Mouse (Mus musculus) midbrain, embryonic 11.5 days (tissue): ENCODE data around the gene Ttc7b. TPM values are rescaled to one million over a fixed set of nuclear protein-coding genes. Genes with fewer than 3 reads are reported as not detected.

Experiments
- ATAC-seq: fragments of 200-750 bp; cut with Nextera tagmentation; 2 replicates; pipeline ENCODE4 v1.8.0; 2017; ENCODE audit warnings: moderate TSS enrichment, moderate library complexity; ENCODE audit not compliant: low FRiP score
- DNase-seq: peaks from one replicate; pipeline ENCODE4 v3.0.0; 2015; ENCODE audit warnings: low spot score; ENCODE audit errors: missing footprints
- H3K27ac ChIP-seq: fragments of 300-500 bp; sonication (generic); 2 replicates; pipeline ENCODE4 v1.5.1; 2014; ENCODE audit warnings: low read depth, low read length
- H3K27me3 ChIP-seq: fragments of 300-500 bp; sonication (generic); 2 replicates; pipeline ENCODE4 v1.6.1; 2014; ENCODE audit warnings: mild to moderate bottlenecking, low read length, moderate library complexity, mixed read lengths; ENCODE audit not compliant: control insufficient read depth, insufficient read depth
- H3K36me3 ChIP-seq: fragments of 300-500 bp; sonication (generic); 2 replicates; pipeline ENCODE4 v1.6.1; 2014; ENCODE audit warnings: mild to moderate bottlenecking, low read length, moderate library complexity, mixed read lengths; ENCODE audit not compliant: control insufficient read depth, insufficient read depth
- H3K4me1 ChIP-seq: fragments of 300-500 bp; sonication (generic); 2 replicates; pipeline ENCODE4 v1.6.1; 2014; ENCODE audit warnings: low read length; ENCODE audit not compliant: control insufficient read depth, insufficient read depth
- H3K4me2 ChIP-seq: fragments of 300-500 bp; sonication (generic); 2 replicates; pipeline ENCODE4 v1.6.1; 2014; ENCODE audit warnings: mild to moderate bottlenecking, moderate library complexity
- H3K4me3 ChIP-seq: fragments of 300-500 bp; sonication (generic); 2 replicates; pipeline ENCODE4 v1.5.1; 2014; ENCODE audit warnings: low read depth, low read length
- H3K9ac ChIP-seq: fragments of 300-500 bp; sonication (generic); 2 replicates; pipeline ENCODE4 v1.6.1; 2014; ENCODE audit warnings: low read length
- H3K9me3 ChIP-seq: fragments of 300-500 bp; sonication (generic); 2 replicates; pipeline ENCODE4 v1.6.1; 2016; ENCODE audit warnings: low read length; ENCODE audit not compliant: control insufficient read depth
- WGBS: fragments of 180-500 bp; shearing (Covaris S2); extraction: QIAGEN DNeasy Blood & Tissue Kit; methylation state at CpG from one replicate; pipeline ENCODE4 v1.1.7; 2014; 5-methylcytosine and 5-hydroxymethylcytosine counted together
- polyA plus RNA-seq: library from polyadenylated mRNA; unstranded; fragments of >200 nt; fragmentation: Nextera tagmentation; extraction: Ambion mirVana; gene quantifications from 2 replicates; pipeline ENCODE4 v1.2.1, GENCODE M21; 2014

The Ttc7b gene
- polyA plus RNA-seq, 1 experiment from 2014 or later = 9.2 TPM

DNA sequence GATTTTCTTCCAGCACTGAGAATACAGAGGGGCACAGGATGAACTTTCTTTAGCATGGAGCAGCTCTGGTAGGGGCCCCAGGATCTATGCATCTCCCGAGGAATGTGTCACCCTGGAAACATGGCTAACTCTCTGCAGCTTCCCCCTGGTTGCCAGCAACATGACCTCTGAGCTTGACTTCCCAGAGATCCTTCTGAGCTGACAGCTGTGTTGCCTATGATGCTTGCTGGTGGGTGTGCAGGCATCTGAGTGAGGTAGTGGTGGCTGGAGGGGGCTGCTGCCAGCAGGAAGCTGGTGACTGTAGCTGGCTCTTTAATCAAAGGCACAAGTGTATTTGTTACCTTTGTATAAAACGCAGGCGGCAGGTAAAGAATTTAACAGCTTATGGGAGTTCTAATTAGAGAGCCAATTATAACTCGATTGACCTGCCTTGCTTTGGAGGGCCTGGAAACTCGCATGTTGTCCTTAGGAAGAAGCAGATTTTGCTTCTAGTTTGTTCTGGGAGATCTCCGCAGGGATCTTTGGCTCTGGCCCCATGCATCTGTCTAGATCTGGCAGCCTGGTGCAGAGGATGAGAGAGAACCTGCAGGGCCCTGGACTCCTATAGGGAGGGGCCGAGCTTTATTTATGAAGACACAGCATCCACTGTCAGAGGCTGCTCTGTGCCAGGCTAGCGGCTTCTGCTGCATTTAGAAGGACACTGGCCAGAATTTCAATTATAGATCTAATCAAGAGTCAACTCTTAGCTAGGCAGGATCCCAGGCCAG, 205.3 kb downstream of the Ttc7b start:
- Histone ChIP-seq H3K4me2 (no peak overlapping the region), H3K9ac (no peak overlapping the region), H3K9me3 (no peaks in the 10 kb centered on the region), H3K4me1 (peaks cover 18% of the 10 kb centered on the region), H3K27ac (no peak overlapping the region), H3K27me3 (no peaks in the 10 kb centered on the region), H3K36me3 (no peaks in the 10 kb centered on the region), H3K4me3 (no peak overlapping the region)
- ATAC-seq = no peak
- no peak for DNase-seq
- WGBS = 70% methylated on average over 8 of the region's 8 CpGs

GRCm38 (mm10) chr12:100313785-100314375, 206.7 kb downstream of the Ttc7b start:
- Histone ChIP-seq H3K4me2 (no peak overlapping the region), H3K4me1 (peaks cover 21% of the 10 kb centered on the region), H3K27me3 (no peaks in the 10 kb centered on the region), H3K4me3 (no peak overlapping the region), H3K9ac (peak overlapping the region; percentile 32; the same call in 1 of the 2 replicates), H3K9me3 (no peaks in the 10 kb centered on the region), H3K27ac (peak overlapping the region; percentile 26), H3K36me3 (no peaks in the 10 kb centered on the region)
- ATAC-seq (peak; percentile 63), DNase-seq (no peak)
- WGBS = 48% methylated on average over 12 of the region's 12 CpGs

GRCm38 (mm10) chr12:100313209-100313608, 207.4 kb downstream of the Ttc7b start:
- H3K27me3 ChIP-seq = no peaks in the 10 kb centered on the region
- H3K27ac ChIP-seq = no peak overlapping the region; the same call in 1 of the 2 replicates
- H3K4me3 ChIP-seq = no peak overlapping the region
- no peaks in the 10 kb centered on the region for H3K9me3 ChIP-seq
- no peak overlapping the region for H3K9ac ChIP-seq
- WGBS = 87% methylated on average over 6 of the region's 6 CpGs
- H3K36me3 ChIP-seq = no peaks in the 10 kb centered on the region
- H3K4me2 ChIP-seq = no peak overlapping the region
- ATAC-seq = no peak
- DNase-seq = no peak
- peaks cover 24% of the 10 kb centered on the region for H3K4me1 ChIP-seq

DNA sequence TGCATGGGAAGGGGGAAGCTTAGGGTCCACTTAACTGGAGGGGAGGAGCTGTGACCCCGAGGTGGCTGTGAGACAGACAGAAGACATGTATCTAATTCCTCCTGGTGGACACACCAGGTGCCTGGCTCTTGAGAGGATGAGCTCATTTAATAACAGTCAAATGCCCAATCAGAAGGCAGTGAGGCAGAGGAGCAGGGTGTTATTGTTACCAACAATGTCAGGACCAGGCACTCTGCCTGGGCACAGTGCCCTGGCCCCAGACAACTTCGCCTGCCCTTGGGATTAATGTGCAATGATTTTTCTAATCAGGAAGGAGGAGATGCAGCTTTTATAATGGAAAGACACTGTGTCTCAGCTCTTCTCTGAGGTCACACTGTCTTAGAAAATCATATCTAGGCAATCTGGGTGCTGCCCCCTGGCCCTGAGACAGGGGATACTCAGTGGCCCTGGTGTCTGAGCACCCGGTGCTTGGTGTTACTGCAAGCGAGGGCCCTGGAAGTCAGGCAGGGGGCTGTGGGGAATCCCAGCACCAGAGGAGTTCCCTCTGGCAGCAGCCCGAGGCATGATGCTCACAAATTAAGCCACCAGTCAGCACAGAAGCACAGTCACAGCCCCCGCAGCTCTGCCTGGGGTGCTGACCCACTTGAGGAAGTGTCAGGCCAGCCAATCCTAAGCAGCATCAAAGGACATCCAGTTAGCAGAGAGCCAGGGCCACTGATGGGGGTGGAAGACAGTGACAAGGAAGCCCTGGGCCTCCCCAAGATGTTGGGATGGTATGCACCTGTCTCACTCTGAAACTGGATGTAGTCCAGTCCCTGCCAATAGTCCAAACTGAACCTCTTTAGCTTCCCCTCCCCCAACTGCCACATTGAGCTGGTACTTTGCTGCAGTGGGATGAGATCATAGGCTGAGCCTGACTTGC, 209.9 kb downstream of the Ttc7b start:
- no peak overlapping the region for H3K4me3 ChIP-seq
- ATAC-seq (no peak), DNase-seq (no peak)
- no peaks in the 10 kb centered on the region for H3K27me3 ChIP-seq
- WGBS = 60% methylated on average over 6 of the region's 6 CpGs
- no peak overlapping the region for H3K27ac ChIP-seq
- H3K36me3 ChIP-seq = no peaks in the 10 kb centered on the region
- H3K9me3 ChIP-seq = no peaks in the 10 kb centered on the region
- no peak overlapping the region for H3K4me2 ChIP-seq
- peaks cover 32% of the 10 kb centered on the region for H3K4me1 ChIP-seq
- H3K9ac ChIP-seq = peak overlapping the region; percentile 27; the same call in 1 of the 2 replicates

GRCm38 (mm10) chr12:100309201-100309600, 211.4 kb downstream of the Ttc7b start:
- no peak overlapping the region for H3K9ac ChIP-seq

GRCm38 (mm10) chr12:100307501-100308260, 212.9 kb downstream of the Ttc7b start:
- H3K4me2 ChIP-seq = no peak overlapping the region
- H3K9me3 ChIP-seq = no peaks in the 10 kb centered on the region
- DNase-seq (no peak), ATAC-seq (peak; percentile 59)
- H3K4me3 ChIP-seq = no peak overlapping the region
- H3K36me3 ChIP-seq = no peaks in the 10 kb centered on the region
- H3K9ac ChIP-seq = peak overlapping the region; percentile 33
- peak overlapping the region; percentile 65 for H3K27ac ChIP-seq
- peaks cover 23% of the 10 kb centered on the region for H3K4me1 ChIP-seq
- 52% methylated on average over 8 of the region's 8 CpGs for WGBS
- H3K27me3 ChIP-seq = no peaks in the 10 kb centered on the region

More at GRCm38 (mm10) chr12:100309201-100309600, 211.4 kb downstream of the Ttc7b start:
- WGBS = 80% methylated on average over 4 of the region's 4 CpGs
- Histone ChIP-seq H3K9me3 (no peaks in the 10 kb centered on the region), H3K27me3 (no peaks in the 10 kb centered on the region), H3K4me1 (peaks cover 33% of the 10 kb centered on the region), H3K4me2 (no peak overlapping the region), H3K27ac (no peak overlapping the region), H3K4me3 (no peak overlapping the region), H3K36me3 (no peaks in the 10 kb centered on the region)
- ATAC-seq = no peak
- no peak for DNase-seq

GRCm38 (mm10) chr12:100306336-100306735, 214.3 kb downstream of the Ttc7b start:
- no peak for DNase-seq
- Histone ChIP-seq H3K9ac (no peak overlapping the region), H3K9me3 (no peaks in the 10 kb centered on the region), H3K27me3 (no peaks in the 10 kb centered on the region), H3K36me3 (no peaks in the 10 kb centered on the region), H3K4me3 (no peak overlapping the region), H3K4me2 (no peak overlapping the region), H3K27ac (no peak overlapping the region), H3K4me1 (peaks cover 23% of the 10 kb centered on the region)
- no peak for ATAC-seq
- WGBS = 68% methylated on average over 1 of the region's 1 CpGs

DNA sequence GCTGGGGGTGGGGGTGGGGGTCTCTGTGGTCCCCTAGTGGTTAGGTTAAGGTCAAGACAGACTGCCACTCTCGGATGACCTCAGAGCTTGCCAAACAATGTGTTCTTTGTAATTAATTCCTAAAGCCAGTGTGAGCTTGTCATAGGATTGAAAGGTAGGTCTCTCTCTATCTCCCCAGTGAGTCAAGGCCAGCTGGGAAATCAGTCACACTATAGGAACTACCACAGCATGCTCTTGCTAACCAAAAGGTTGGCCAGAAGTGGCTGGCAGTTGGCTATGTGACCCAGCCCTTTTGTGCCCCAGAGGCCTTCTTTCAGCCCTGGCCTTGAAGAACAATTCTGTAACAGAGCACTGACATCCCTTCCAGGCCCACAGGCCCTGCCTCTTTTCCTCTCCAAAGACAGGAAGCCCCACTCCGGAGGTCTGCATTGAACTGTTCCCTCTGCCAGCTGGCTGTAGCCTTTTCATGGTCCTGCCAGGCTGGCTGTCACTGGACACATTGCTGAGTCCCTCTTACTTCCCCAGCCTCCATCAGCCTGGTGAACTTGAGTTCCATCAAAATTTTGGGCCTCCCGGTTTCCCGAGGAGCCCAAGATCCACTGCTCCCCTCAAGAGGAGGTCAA, 215.5 kb downstream of the Ttc7b start:
- H3K27ac ChIP-seq = no peak overlapping the region
- DNase-seq (no peak), ATAC-seq (no peak; the same call in 1 of the 2 replicates)
- H3K9me3 ChIP-seq = no peaks in the 10 kb centered on the region
- WGBS = 62% methylated on average over 4 of the region's 4 CpGs
- no peak overlapping the region for H3K4me2 ChIP-seq
- H3K9ac ChIP-seq = no peak overlapping the region
- no peak overlapping the region for H3K4me3 ChIP-seq
- peaks cover 18% of the 10 kb centered on the region for H3K4me1 ChIP-seq
- H3K36me3 ChIP-seq = no peaks in the 10 kb centered on the region
- no peaks in the 10 kb centered on the region for H3K27me3 ChIP-seq
